Mouse (Mus musculus) layer of hippocampus, adult 9-10 months (tissue): ENCODE results near the gene Soga1.
A peak's percentile ranks its signal among the peaks of the same experiment; 100 is the strongest.

Experiments used
- DNase-seq: peaks from one replicate; pipeline ENCODE4 v3.0.0; 2022; ENCODE audit warnings: low spot score

Gene Soga1

DNA sequence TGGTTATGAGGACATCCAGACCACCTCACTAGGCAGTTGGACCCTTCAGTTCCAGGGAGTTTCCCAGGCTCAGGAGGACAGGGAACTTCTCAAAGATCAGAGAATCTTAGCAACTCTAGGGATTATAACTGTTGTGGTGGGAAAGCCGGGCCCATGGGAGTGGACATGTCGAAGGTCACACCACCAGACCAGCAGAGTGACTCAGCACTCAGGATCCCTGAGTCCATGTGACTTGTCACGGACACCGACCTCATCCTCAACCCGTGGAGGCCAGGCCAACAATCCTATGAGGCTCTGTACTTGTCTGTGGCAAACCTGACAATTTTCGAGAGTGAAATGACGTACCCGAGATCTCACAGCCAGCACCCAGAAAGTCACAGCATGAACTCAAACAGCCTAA is 42.7 kb downstream of the Soga1 start:
- no peak for DNase-seq

DNA sequence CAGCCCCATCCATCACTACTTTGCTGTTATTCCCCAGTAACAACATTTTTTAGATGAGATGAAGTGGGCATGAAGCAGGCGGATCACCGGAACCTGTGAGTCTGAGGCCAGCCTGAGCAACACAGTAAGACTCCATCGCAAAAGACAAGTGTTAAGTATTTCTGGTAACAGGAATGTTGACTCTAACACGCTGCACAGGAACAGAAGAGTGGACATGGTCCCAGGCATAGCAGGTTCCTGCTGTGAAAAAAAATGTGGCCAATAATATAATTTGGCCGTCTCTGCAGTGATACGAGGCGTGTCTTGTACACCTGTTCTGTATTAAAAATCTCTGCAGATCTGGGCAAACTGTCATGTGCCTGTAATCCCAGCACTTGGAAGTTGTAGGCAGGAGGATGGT is 43.7 kb downstream of the Soga1 start:
- no peak for DNase-seq

DNA sequence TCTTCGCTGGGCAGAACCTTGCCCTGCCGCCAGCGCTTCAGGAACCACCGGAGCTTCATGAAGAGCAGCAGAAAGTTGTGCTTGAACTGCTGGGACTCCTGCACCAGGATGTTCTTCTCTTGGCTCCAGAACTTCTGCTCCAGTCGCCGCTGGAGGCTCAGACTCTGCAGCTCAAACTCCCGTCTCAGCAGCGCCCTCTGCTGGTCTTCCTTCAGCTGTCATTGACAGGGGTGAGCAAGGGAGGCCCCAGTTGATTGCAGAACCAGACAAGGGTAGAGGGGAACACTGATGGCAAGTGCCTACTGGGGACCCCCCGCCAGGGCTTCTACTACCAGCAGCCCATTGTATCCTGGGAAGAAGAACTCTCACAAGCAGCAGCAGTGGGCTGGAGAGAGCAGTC is 48.2 kb downstream of the Soga1 start:
- DNase-seq = no peak

- no peak for DNase-seq
Measured at GRCm38 (mm10) chr2:157028261-157028660, 50.8 kb downstream of the Soga1 start.

- DNase-seq = no peak
Measured at GRCm38 (mm10) chr2:157027106-157028008, 51.7 kb downstream of the Soga1 start.

DNA sequence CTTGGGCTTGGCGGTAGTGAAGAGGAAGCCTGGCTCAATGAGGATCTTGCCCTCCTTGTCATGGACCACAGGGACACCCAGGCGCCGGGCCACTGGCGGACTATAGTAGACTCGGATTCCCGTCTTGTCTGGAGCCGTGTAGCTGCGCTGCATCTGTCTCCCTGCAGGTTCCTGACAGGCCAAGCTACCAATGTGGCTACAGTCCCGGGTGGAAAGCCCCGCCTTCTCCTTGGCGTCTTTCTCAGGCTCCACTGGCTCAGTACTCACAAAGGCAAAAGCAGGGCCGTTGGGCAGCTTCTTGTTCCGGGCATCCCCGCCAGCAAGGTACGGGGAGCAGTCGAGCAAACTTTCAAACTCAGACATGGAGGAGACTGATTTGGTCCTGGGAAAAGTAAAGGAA is 57.9 kb downstream of the Soga1 start:
- DNase-seq = no peak

DNA sequence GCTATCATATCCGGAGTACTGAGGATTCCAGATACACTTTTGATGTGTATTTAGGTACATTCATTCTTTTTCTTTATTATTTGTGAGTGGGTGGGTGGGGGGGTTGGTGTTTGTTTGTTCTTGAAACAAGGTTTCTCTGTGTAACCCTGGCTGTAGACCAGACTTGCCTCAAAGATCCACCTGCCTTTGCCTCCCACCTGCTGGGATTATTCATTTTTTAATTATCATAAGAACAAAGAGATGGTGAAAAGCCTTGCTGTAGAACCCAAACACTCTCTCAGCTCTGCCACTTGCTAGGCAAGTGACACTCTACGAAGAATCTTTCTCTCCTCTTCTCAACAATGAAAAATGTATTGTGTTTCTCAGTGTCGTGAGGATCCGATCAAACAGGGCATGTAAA is 59.8 kb downstream of the Soga1 start:
- DNase-seq = no peak

GRCm38 (mm10) chr2:157016529-157017270 is 62.4 kb downstream of the Soga1 start:
- no peak for DNase-seq

DNA sequence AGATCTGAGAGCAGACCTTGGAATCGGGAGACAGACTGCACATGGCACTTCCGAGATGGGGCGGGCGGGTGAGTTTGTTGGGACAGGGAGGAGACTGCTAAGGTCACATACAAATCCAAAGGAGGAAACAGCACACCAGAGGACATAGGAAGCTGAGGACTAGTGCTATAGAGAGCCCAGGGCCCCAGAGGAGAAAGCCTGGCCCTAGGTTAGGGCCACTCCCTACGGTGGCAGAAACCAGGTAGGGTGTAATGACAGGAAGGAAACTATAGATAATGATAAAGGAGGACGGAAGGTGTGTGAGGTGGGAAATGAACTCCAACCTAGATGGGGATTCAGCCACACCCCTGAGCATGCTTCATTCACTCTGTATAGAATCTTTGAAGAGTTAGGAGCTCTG is 66.7 kb downstream of the Soga1 start:
- no peak for DNase-seq

DNA sequence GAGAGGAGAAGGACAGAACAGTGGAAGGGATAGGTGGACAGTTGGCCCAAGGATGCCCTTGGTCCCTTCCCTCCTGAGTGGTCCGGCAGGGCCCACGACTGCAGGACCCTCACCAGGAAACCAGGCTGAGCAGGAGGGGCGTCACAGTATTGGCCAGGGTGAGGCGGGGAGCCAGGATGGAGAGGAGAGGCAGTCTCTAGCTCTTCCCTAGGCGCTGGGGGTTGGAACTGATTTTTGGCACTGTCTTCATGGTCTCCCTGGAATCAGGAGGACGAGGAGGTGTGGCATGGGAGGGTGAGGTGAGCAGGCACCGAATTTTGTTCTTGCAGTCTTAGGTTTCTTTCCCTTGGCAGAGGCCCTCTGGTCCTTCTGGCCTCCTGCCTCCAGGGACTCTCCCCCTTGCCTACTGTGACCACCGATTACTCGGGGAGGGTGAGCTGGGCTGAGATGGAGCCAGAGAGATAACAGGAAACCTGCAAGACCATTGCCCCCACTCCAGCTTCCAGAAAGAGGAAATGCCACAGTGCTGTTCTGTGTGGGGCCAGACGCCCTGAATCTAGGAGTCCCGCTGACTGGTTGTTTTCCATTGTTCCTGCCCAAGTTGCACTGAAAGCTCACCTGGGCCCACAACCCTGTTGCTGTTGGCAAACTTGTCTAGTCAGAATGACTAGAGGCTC is 68.3 kb downstream of the Soga1 start:
- no peak for DNase-seq

DNA sequence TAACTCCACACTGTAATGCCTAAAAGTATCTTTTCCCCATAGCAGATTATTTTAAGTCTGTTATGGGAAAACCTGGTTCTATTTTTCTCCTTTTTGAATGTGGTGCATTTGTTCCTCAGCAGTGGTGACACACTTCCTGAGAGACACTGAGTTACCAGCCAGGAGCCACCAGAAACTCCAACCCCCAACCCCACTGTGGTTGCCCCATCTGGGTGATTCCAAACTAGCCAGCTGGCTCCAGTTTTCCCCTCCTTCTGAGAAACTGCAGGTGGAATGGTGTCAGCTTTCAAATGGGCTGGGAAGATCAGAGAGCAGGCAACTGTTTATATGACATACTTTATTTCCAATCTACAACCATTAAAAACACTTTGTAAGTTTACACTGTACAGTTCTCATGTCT is 68.9 kb downstream of the Soga1 start:
- DNase-seq = no peak

DNA sequence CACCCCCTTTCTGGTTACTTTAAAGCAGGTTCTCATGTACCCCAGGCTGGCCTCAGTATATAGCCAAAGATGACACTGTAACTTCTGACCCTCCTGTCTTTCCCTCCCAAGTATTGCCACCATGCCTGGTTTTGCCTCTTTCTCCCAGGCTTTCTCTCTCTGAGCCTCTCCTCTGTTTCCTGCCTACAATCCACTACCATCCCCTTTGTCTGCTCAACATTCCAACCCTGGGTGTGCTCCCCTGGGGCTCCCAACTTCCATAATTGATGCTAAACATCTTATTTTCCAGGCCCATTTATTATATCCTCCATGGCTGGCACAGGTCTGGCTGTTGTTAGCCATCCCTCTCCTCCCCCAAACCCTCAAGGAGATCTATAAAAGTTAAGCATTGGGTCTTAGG is 70.5 kb downstream of the Soga1 start:
- no peak for DNase-seq

DNA sequence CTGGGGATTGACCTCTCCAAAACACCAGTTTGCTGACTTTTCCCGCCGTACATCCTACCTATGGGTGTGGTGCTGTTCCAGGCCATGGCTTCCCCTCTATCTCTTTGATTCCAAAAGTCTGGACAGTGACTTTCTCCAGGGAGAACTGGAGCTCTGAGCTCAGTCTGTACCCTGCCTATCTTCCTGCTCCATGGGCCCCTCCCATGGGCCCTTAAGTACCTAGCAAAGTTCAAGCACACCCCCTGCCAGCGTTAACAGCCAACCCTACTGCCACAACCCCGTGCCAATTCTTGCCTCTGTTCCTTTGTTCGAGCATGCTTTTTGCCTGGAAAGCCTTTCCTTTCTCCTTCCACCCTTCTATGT is 71.8 kb downstream of the Soga1 start:
- no peak for DNase-seq

DNA sequence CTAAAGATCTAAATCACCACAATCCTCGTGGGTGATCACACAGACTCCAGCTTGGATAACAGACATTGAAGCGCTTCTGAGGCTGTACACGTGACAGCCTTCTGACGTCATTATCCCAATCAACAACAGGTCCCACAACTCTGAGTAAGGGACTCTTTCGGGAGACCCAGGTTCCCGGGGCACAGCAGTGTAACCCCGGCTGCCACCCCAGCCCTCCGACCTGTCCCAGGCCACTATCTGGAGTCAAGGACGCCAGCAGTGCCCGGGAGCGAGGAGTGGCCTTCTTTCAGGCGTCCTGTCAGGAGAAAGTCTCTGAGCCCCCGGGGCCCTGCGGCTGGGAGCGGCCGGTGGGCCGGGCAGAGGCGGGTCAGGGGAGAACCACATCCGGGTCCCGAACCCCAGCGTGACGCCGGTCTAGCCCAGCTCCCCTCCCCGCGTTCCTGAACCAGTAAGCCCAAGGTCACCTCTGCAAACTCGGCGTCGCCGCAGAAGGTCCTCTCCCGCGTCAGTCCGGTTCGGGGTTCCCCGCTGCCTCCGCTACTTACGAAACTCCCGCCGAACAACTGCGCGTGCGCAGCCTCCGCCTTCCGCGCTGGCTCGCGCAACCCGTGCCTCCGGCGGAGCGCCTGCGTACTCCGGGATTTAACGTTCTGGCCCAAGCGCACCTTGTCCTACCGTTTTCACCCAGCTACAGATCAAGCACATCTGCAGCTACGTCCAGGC is 72.4 kb downstream of the Soga1 start, which contains the start of gene Dsn1:
Gene Dsn1 (minus strand): TSS at position 644 of the 723 bp plus-strand sequence.
- DNase-seq = peak; percentile 57

DNA sequence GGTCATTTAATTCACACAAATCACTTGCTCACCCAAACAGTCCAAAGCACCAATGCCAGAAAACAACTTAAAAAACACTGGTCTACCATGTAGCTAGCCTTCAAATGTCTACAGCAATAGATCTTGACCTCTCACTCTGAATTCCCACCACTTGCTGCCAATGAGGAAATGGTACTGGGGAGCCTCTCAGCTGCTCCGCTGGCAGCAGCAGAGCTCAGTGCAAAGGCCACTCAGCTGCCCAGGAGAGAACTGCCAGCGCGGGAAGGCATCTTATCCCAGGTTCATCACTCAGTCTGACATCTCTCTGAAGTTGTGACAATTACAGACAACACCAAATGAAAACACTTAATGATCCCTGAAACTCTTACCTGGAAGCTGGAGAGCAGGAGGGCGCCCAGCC is 76.7 kb downstream of the Soga1 start:
- no peak for DNase-seq

DNA sequence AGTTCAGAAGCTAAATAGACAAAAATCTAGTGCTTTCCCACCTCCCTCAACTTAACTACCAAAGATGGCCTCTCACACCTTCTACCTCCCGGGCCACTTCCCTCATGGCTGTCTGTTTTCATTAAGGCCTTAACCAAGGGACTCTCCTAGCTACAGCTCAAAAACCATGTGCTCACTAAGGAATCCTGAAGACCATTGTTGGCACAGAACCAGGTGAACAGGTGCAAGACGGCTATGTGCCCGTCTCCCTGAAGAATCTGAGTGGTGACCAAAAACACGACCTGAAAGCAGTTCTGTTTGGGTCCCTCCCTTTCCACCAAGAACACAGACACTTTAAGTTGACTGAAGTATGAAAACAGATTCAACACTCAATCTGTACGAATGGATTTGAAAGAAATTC is 80.8 kb downstream of the Soga1 start:
- no peak for DNase-seq

DNA sequence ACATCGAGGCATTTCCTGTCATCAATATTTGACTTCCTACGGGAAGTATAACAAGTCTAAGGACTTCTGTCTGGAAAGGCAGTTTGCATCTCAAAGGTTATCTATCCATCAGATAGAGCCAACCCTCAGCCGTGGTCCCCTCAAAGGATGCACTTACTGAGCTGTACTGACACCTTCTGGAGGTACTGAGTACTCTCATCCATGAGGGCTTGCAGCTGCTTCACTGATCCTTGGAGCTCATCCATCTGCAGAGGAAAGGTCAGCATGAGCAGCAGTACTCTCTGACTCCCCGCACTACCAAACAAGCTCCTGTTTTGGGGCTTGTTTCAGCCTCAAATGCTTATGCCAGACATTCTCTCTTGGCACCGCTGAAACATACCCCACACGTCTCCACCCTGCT is 82.5 kb downstream of the Soga1 start:
- DNase-seq = peak; percentile 47

GRCm38 (mm10) chr2:156991470-156992319 is 87.4 kb downstream of the Soga1 start, which contains the start of gene Ndrg3:
Ndrg3 (minus strand) TSS chr2:156992056.
- peak; percentile 87 for DNase-seq

DNA sequence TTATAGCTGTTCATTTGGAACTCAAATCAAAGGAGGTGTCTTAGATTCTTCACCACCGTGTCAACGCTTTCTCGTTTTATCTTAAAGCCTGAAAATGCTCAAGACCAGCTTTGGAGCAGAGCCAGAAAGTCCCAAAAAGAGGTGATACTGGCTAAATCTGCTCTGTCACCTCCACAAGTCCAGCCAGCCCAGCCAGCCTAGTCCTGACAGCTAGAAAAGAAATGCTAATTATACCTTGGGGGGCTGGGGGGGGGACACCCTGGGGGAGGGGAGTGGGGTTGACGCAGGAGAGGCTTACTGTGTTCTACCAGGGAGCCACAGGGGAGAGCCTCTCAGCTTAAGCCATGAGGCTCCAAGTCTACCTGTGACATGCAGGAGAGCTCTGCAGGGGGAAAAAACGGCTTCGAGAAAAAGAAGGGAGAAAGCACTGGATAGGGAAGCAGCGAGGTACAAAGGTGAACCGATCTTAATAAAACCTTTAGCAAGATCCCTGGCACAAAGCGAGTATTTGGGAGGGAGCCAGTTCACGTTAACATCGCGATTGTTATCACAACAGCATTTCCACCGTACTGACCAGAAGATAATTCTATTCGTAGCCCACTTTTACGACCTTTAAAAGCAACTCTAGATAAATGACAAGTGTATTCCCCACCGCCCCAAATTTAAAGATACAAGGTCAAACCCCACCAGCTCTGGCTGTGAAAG is 88.2 kb downstream of the Soga1 start:
- no peak for DNase-seq

GRCm38 (mm10) chr2:156987316-156987715 is 91.7 kb downstream of the Soga1 start:
- DNase-seq = no peak
